Mouse (Mus musculus) CH12.LX (cell line): Measurements from ENCODE around the gene Hoxb3.

ENCODE experiments used
- CTCF ChIP-seq, 2 experiments: IDR thresholded peaks in 1 of 2; conservative IDR thresholded peaks in 1 of 2; 2 replicates each; pipeline ENCODE4 v1.5.1; 2011 to 2012; ENCODE audit warnings: low read depth in 2 of 2, low read length in 2 of 2, improper control_type of control experiment in 1 of 2, inconsistent platforms in 1 of 2, mild to moderate bottlenecking in 1 of 2, moderate library complexity in 1 of 2
- EP300 ChIP-seq: IDR thresholded peaks from 2 replicates; pipeline ENCODE4 v1.6.1; 2011; ENCODE audit warnings: low read length, improper control_type of control experiment
- GABPA ChIP-seq: IDR thresholded peaks from 2 replicates; pipeline ENCODE4 v1.6.1; 2012; ENCODE audit warnings: low read depth, low read length, improper control_type of control experiment, inconsistent platforms; ENCODE audit not compliant: insufficient replicate concordance
- JUN ChIP-seq: IDR thresholded peaks from 2 replicates; pipeline ENCODE4 v1.6.1; 2011; ENCODE audit warnings: low read depth, mild to moderate bottlenecking, low read length, improper control_type of control experiment, moderate library complexity; ENCODE audit not compliant: insufficient read depth
- JUND ChIP-seq: conservative IDR thresholded peaks from 2 replicates; pipeline ENCODE4 v1.6.1; 2011; ENCODE audit warnings: low read depth, low read length, improper control_type of control experiment
- MAFK ChIP-seq: IDR thresholded peaks from 2 replicates; pipeline ENCODE4 v1.6.1; 2011; ENCODE audit warnings: low read length, improper control_type of control experiment; ENCODE audit not compliant: insufficient replicate concordance
- MAX ChIP-seq: IDR thresholded peaks from 2 replicates; pipeline ENCODE4 v1.6.1; 2011; ENCODE audit warnings: low read length, improper control_type of control experiment
- NELFE ChIP-seq: IDR thresholded peaks from 2 replicates; pipeline ENCODE4 v1.6.1; 2011; ENCODE audit warnings: low read depth, low read length, improper control_type of control experiment
- NRF1 ChIP-seq: IDR thresholded peaks from 2 replicates; pipeline ENCODE4 v1.6.1; 2014; ENCODE audit warnings: low read depth, mild to moderate bottlenecking, inconsistent platforms, low read length, improper control_type of control experiment, moderate library complexity
- POLR2A ChIP-seq: IDR thresholded peaks from 2 replicates; pipeline ENCODE4 v1.6.1; 2011; ENCODE audit warnings: low read depth, mild to moderate bottlenecking, improper control_type of control experiment, low read length
- POLR2AphosphoS2 ChIP-seq: IDR thresholded peaks from 2 replicates; pipeline ENCODE4 v1.6.1; 2011; ENCODE audit warnings: low read depth, low read length, improper control_type of control experiment
- USF1 ChIP-seq: IDR thresholded peaks from 2 replicates; pipeline ENCODE4 v1.6.1; 2014; ENCODE audit warnings: low read depth, mild to moderate bottlenecking, inconsistent platforms, low read length, improper control_type of control experiment
- ZC3H11A ChIP-seq: IDR thresholded peaks from 2 replicates; pipeline ENCODE4 v1.6.1; 2012; ENCODE audit warnings: low read depth, mild to moderate bottlenecking, inconsistent platforms, low read length, improper control_type of control experiment

DNA sequence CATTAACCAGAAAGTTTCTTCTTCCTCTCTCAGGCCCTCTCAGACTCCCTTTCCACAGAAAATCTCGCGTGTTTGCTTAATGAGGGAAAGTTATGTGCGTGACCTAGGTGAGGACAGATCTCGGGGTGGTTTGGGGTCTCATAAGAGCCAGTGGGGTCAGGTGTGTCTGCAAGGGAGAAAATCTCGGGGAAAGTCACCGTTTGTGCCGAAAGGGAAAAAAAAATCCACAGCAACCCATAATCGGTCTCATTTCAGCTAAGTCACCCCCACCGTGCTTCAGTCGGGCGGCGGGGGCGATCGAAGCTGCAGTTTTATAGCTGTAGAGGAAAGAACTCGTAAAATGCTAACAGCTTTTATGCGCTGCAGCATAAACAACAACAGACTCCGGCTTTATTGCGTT is 41.7 kb upstream of the Hoxb3 start:
- TF ChIP-seq USF1 (no peak), CTCF (conservative IDR thresholded peaks at IDR 0.05 in 1 of 2, IDR thresholded peaks at IDR 0.05 in 1 of 2; ENCODE audit: low read depth in 2 of 2, low read length in 2 of 2) (no peak), EP300 (no peak), GABPA (no peak), MAX (no peak), NRF1 (no peak), POLR2AphosphoS2 (no peak), NELFE (no peak), MAFK (no peak), JUN (no peak), POLR2A (no peak), ZC3H11A (no peak), JUND (no peak)
